Mouse (Mus musculus) left cerebral cortex, postnatal 14 days (tissue): Measurements from ENCODE around the gene Npas3. TPM values are rescaled to one million over a fixed set of nuclear protein-coding genes. Genes with fewer than 3 reads are reported as not detected.

Source experiments
- DNase-seq, 2 experiments: peaks; one replicate each; pipeline ENCODE4 v3.0.0; 2021 to 2022; ENCODE audit warnings: low spot score in 2 of 2, mixed read lengths in 1 of 2
- intact Hi-C: fragments of 180-260 bp; cut with DNase I; formaldehyde crosslinking; loops from one replicate; pipeline ENCODE4 v1.15.1; 2025
- total RNA-seq, 2 experiments: library from RNA; stranded (reverse); gene quantifications; 2 replicates each; pipeline ENCODE4 v1.2.3; 2021

The Npas3 gene
- total RNA-seq, 2 experiments from 2014 or later = 17.1 to 30.1 TPM

GRCm38 (mm10) chr12:53529345-53529744 is 280.9 kb downstream of the Npas3 start:
- intact Hi-C loops = no loop called here
- DNase-seq = no peak

DNA sequence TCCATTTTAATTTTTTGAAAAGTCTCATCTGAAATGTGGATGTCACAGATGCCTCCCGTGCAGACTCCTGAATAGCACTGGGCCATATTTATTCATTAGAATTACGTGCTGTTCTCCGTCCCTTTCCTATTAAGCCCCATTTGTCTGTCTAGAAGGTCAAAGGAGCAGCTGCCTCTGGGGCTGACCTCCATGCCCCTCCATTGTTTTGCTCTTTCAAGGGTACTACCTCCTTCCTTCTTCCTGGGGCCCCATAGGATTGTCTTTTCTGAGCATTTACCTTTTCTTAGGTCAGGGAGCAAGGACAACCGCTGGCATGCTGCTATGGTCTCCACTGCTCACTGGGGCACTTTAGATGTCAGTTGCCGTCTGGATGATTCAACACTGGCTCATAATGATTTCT is 288.3 kb downstream of the Npas3 start:
- intact Hi-C loops = no loop called here
- DNase-seq = no peak

DNA sequence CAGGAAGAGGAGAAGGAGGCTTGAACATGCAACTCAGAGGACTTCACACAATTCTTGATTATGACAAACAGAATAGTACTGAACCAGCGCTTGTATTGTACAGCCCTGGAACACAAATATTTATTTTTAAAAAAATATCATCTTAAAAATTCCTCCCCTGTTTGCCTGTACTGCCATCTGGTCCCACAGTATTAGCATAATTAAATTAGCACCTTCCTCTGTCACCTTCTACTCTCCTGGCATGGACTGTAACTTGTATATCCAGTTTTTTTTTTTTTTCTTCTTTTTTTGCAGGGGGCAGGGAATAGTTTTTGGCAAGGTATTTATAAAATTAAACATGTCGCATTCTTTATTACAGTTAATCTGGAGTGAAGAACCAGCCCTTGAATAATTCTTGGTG is 307.9 kb downstream of the Npas3 start:
- no peak for DNase-seq
- intact Hi-C loops = no loop called here

DNA sequence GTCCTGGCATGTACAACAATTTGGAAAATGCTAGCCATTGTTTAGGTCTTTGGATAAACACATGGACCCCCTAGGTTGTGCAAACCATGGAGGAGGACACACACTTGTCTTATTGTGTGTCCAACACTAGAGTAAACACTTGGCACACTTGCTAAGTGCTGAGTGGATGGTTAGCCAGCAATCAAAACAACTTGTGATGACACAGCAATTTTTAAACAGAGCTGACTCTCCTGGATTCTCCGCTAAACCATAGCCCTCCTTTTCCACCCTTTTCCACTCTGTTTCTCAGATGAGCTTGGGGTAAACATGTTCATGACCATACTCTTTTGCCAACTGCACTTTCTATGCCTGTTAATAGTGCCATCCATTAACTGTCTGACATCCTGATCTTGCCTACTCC is 309.8 kb downstream of the Npas3 start:
- intact Hi-C loops = no loop called here

DNA sequence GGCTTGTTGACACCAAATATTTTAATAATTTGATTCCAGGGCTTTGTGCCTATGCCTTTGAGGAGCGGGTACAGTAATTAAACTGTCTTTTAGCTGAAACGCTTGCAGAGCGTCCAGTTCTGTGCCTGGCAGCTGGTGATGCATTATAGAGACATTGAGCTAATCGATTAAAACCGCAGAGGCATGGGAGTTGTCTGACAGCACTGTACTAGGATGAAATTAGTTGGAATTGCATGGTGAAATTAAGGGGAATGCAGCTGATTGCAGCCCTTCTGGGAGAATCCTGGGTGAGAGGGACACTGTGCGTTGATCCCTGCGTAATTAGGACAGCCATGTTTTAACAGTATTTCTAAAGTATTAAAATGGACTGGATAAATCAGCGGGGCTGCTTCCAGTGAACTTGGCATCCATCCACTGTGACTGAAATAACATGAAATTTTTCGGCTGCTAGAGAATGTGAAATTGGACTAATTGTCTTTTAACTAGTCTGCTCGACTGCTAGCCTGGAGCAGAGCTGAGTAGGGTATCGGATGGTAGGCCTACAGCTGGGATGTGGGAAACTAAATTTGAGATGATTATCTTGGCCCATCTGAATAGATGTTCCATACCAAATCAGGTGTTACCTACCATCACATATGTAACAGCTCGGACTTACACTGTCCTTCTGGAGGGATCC is 318.4 kb downstream of the Npas3 start:
- intact Hi-C loops = no loop called here
- DNase-seq = no peak

More for the DNA sequence above, 309.8 kb downstream of the Npas3 start:
- no peak for DNase-seq

GRCm38 (mm10) chr12:53581181-53581580 is 332.7 kb downstream of the Npas3 start:
- peak in 1 of 2 experiments; percentile 4 for DNase-seq
- intact Hi-C loops = no loop called here

GRCm38 (mm10) chr12:53587249-53587648 is 338.8 kb downstream of the Npas3 start:
- DNase-seq = no peak
- intact Hi-C loops = no loop called here

- DNase-seq = peak; percentile 39 to 43
- intact Hi-C loops = no loop called here
Observed at GRCm38 (mm10) chr12:53587691-53588504, 339.4 kb downstream of the Npas3 start.

- no peak for DNase-seq
- intact Hi-C loops = no loop called here
Observed at GRCm38 (mm10) chr12:53589446-53589961, 341.0 kb downstream of the Npas3 start.

GRCm38 (mm10) chr12:53605661-53606060 is 357.2 kb downstream of the Npas3 start:
- no peak for DNase-seq
- intact Hi-C loops = no loop called here

DNA sequence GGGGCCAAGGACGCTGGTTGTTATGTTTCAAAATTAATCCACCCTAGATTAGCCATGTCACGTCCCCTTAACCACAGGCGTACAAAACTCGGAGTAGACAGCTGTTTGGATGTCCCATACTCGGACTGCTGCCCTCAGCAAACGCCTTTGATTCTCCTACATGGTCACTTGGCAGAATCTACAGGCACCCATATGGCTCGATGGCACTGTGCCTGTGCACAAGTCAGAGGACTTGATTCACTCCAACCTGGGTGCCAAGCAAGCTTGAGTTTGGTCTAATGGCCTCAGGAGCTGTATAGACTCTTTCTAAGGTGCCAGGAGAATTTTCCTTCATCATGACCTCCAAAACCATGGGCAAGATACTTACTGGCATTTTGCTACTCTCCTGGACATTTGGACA is 363.6 kb downstream of the Npas3 start:
- intact Hi-C loops = no loop called here
- no peak for DNase-seq

DNA sequence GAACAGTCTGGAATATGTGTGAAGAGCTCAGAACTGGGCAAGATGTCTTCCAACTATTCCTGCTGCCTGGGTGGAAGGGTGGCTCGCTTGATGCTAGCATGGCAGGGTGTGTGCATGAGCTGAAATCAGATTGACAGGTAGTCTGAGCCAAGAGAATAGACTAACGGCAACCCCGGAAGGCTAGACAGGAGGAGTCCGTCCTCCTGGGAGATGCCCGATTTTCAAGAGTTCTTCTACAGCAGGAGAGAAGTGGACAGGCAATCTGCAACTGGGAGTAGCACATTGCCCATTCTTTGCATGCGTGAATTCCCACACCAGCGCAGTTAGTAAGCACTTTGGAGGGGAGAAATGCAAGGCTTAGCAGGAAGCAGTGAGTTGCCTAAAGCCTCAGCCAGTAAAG is 372.8 kb downstream of the Npas3 start:
- no peak for DNase-seq
- intact Hi-C loops = no loop called here

- DNase-seq = no peak
- intact Hi-C loops = no loop called here
Observed at GRCm38 (mm10) chr12:53623793-53624192, 375.3 kb downstream of the Npas3 start.

- intact Hi-C loops = no loop called here
- no peak for DNase-seq
Observed at GRCm38 (mm10) chr12:53624379-53625021, 376.0 kb downstream of the Npas3 start.

GRCm38 (mm10) chr12:53629483-53630120 is 381.1 kb downstream of the Npas3 start:
- intact Hi-C loops = no loop called here

GRCm38 (mm10) chr12:53630607-53631006 is 382.1 kb downstream of the Npas3 start:
- intact Hi-C loops = no loop called here
- DNase-seq = no peak

More at GRCm38 (mm10) chr12:53629483-53630120, 381.1 kb downstream of the Npas3 start:
- DNase-seq = no peak

- intact Hi-C loops = no loop called here
Observed at GRCm38 (mm10) chr12:53631315-53632106, 383.0 kb downstream of the Npas3 start.

DNA sequence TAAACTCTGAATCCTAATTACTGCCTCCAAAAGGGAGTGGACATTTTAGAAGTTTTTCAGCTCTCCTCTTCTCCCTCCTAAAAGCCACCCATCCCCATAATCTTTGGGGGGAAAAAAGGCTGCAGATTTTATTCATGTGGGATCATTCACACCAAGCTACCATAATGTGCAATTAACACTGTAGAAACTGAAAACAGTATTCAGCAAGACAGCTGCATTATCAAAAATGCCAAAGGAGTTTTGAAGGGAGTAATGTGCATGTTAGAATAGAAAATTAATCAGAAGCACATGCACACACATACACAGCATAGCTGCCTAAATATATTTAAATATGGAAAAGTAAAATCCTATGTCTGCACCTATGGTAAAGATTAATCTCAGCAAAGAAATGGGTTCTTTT is 390.1 kb downstream of the Npas3 start:
- DNase-seq = no peak
- intact Hi-C loops = no loop called here

More at GRCm38 (mm10) chr12:53631315-53632106, 383.0 kb downstream of the Npas3 start:
- no peak for DNase-seq

- no peak for DNase-seq
- intact Hi-C loops = no loop called here
Observed at GRCm38 (mm10) chr12:53647282-53647681, 398.8 kb downstream of the Npas3 start.
